Mouse (Mus musculus) lung, embryonic 15.5 days (tissue): ENCODE measurements at regions not wholly inside any gene's neighbourhood (a gene's known extent, or its start where the extent isn't known, plus 50 kb on each side); places are given as distances from the start of the nearest gene placed in this dataset.

Experiments used
- ATAC-seq: fragments of 200-750 bp; cut with Nextera tagmentation; 2 replicates; pipeline ENCODE4 v1.8.0; 2017; ENCODE audit warnings: moderate number of reproducible peaks, borderline replicate concordance; ENCODE audit not compliant: low FRiP score, low TSS enrichment; ENCODE audit errors: extremely low read depth
- H3K27ac ChIP-seq: fragments of 300-500 bp; sonication (generic); 2 replicates; pipeline ENCODE4 v1.5.1; 2015; ENCODE audit warnings: moderate library complexity, mild to moderate bottlenecking, inconsistent platforms
- H3K27me3 ChIP-seq: fragments of 300-500 bp; sonication (generic); 2 replicates; pipeline ENCODE4 v1.6.1; 2015; ENCODE audit warnings: inconsistent platforms
- H3K36me3 ChIP-seq: fragments of 300-500 bp; sonication (generic); 2 replicates; pipeline ENCODE4 v1.6.1; 2015; ENCODE audit warnings: inconsistent platforms
- H3K4me1 ChIP-seq: fragments of 300-500 bp; sonication (generic); 2 replicates; pipeline ENCODE4 v1.6.1; 2015; ENCODE audit warnings: inconsistent platforms
- H3K4me2 ChIP-seq: fragments of 300-500 bp; sonication (generic); 2 replicates; pipeline ENCODE4 v1.6.1; 2015; ENCODE audit warnings: inconsistent platforms, mild to moderate bottlenecking, moderate library complexity
- H3K4me3 ChIP-seq: fragments of 300-500 bp; sonication (generic); 2 replicates; pipeline ENCODE4 v1.5.1; 2015; ENCODE audit warnings: mild to moderate bottlenecking, inconsistent platforms
- H3K9ac ChIP-seq: fragments of 300-500 bp; sonication (generic); 2 replicates; pipeline ENCODE4 v1.6.1; 2015; ENCODE audit warnings: inconsistent platforms
- H3K9me3 ChIP-seq: fragments of 300-500 bp; sonication (generic); 2 replicates; pipeline ENCODE4 v1.6.1; 2016; ENCODE audit warnings: inconsistent platforms
- WGBS: fragments of 180-500 bp; shearing (Covaris S2); methylation state at CpG from one replicate; pipeline ENCODE4 v1.1.7; 2015; 5-methylcytosine and 5-hydroxymethylcytosine counted together

GRCm38 (mm10) chr1:177645897-177646535 is 83.6 kb upstream of the 1700016C15Rik start:
- no peaks in the 10 kb centered on the region for H3K27me3 ChIP-seq
- H3K9me3 ChIP-seq: no peaks in the 10 kb centered on the region
- H3K9ac ChIP-seq: no peak overlapping the region
- 62% methylated on average over 5 of the region's 5 CpGs for WGBS
- H3K4me3 ChIP-seq: no peak overlapping the region
- ATAC-seq: no peak
- no peak overlapping the region for H3K4me2 ChIP-seq
- H3K27ac ChIP-seq: no peak overlapping the region
- H3K36me3 ChIP-seq: no peaks in the 10 kb centered on the region
- H3K4me1 ChIP-seq: peaks cover 12% of the 10 kb centered on the region; the same call in 1 of the 2 replicates

DNA sequence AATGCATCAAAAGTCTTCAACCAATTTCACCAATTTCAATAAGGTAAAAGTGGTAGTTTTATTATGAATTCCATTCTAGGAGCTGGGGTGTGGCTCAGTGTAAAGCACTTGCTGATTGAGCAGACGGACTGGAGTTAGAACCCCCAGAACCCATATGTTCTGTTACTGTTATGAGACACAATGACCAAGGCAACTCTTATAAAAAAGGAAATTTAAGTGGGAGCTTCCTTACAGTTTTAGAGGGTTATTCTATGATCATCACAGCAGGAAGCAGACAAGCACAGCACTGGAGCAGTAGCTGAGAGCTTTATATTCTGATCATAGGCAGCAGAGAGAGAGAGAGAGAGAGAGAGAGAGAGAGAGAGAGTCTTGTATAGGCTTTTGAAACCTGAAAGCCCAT is 81.7 kb upstream of the 1700016C15Rik start:
- Histone ChIP-seq H3K27me3 (no peaks in the 10 kb centered on the region), H3K9ac (no peak overlapping the region), H3K4me2 (no peak overlapping the region), H3K27ac (no peak overlapping the region), H3K36me3 (no peaks in the 10 kb centered on the region), H3K4me1 (peaks cover 8% of the 10 kb centered on the region; the same call in 1 of the 2 replicates), H3K9me3 (no peaks in the 10 kb centered on the region), H3K4me3 (no peak overlapping the region)
- 92% methylated on average over 1 of the region's 1 CpGs for WGBS
- no peak for ATAC-seq

GRCm38 (mm10) chr1:177648974-177649373 is 80.6 kb upstream of the 1700016C15Rik start:
- H3K4me3 ChIP-seq: no peak overlapping the region
- H3K36me3 ChIP-seq: no peaks in the 10 kb centered on the region
- no peak for ATAC-seq
- H3K4me1 ChIP-seq: no peaks in the 10 kb centered on the region
- no peak overlapping the region for H3K4me2 ChIP-seq
- H3K9ac ChIP-seq: no peak overlapping the region
- H3K27ac ChIP-seq: no peak overlapping the region
- no peaks in the 10 kb centered on the region for H3K27me3 ChIP-seq
- H3K9me3 ChIP-seq: no peaks in the 10 kb centered on the region
- WGBS: 50% methylated on average over 4 of the region's 4 CpGs

GRCm38 (mm10) chr1:177651219-177651618 is 78.4 kb upstream of the 1700016C15Rik start:
- no peak for ATAC-seq

GRCm38 (mm10) chr1:177663163-177663562 is 66.5 kb upstream of the 1700016C15Rik start:
- H3K4me3 ChIP-seq: no peak overlapping the region
- no peak overlapping the region for H3K4me2 ChIP-seq
- H3K9me3 ChIP-seq: no peaks in the 10 kb centered on the region
- no peak overlapping the region for H3K9ac ChIP-seq
- H3K27ac ChIP-seq: no peak overlapping the region
- H3K27me3 ChIP-seq: no peaks in the 10 kb centered on the region
- H3K4me1 ChIP-seq: no peaks in the 10 kb centered on the region
- no peaks in the 10 kb centered on the region for H3K36me3 ChIP-seq
- ATAC-seq: no peak
- 75% methylated on average over 7 of the region's 7 CpGs for WGBS

More at GRCm38 (mm10) chr1:177651219-177651618, 78.4 kb upstream of the 1700016C15Rik start:
- no peak overlapping the region for H3K4me2 ChIP-seq
- H3K4me3 ChIP-seq: no peak overlapping the region
- H3K4me1 ChIP-seq: no peaks in the 10 kb centered on the region
- no peak overlapping the region for H3K27ac ChIP-seq
- H3K36me3 ChIP-seq: no peaks in the 10 kb centered on the region
- H3K9me3 ChIP-seq: no peaks in the 10 kb centered on the region
- 64% methylated on average over 5 of the region's 5 CpGs for WGBS
- H3K27me3 ChIP-seq: no peaks in the 10 kb centered on the region
- no peak overlapping the region for H3K9ac ChIP-seq

DNA sequence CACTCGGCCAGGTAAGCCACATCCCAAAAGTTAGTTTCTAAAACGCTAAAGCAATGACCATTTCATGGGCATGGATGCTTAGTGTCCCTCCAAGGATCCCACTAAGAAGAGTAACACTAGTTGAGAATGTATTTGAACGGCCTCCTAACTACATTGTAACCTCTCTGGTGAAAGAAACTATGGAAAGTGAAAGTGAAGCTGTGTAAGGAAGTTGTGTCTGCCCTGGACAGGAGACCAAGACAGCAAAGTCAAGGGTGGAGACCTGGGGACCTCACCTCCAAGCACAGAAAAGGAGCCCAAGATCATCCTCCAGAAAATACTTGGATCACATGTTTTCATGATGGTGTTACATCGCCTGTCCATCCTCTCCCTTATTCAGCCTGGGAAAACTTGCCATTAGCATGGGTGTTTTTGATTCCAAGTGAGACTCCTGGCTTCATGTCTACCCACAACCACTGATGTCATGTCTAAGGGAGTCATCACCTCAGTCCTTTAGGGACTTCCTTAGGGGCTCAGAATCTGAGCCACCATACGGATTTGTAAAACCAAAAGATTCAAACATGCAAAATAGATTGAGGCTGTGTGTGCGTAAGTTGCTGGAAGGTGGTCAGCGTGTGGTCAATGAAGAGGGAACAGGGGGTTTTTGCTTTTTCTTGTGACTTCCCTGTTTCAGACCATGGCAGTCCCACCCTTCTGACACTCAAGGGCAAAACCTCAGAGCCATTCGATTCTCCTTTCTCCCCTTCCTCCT is 62.4 kb upstream of the 1700016C15Rik start:
- 83% methylated on average over 8 of the region's 8 CpGs for WGBS
- no peak for ATAC-seq
- Histone ChIP-seq H3K4me1 (no peaks in the 10 kb centered on the region), H3K4me3 (no peak overlapping the region), H3K27me3 (no peaks in the 10 kb centered on the region), H3K36me3 (no peaks in the 10 kb centered on the region), H3K27ac (no peak overlapping the region), H3K9ac (no peak overlapping the region), H3K9me3 (no peaks in the 10 kb centered on the region), H3K4me2 (no peak overlapping the region)

GRCm38 (mm10) chr1:177670576-177670975 is 59.0 kb upstream of the 1700016C15Rik start:
- H3K4me3 ChIP-seq: no peak overlapping the region
- no peak for ATAC-seq
- no peaks in the 10 kb centered on the region for H3K4me1 ChIP-seq
- no peaks in the 10 kb centered on the region for H3K9me3 ChIP-seq
- WGBS: 85% methylated on average over 1 of the region's 1 CpGs
- H3K27me3 ChIP-seq: no peaks in the 10 kb centered on the region
- no peak overlapping the region for H3K4me2 ChIP-seq
- no peak overlapping the region for H3K9ac ChIP-seq
- no peak overlapping the region for H3K27ac ChIP-seq
- H3K36me3 ChIP-seq: no peaks in the 10 kb centered on the region

DNA sequence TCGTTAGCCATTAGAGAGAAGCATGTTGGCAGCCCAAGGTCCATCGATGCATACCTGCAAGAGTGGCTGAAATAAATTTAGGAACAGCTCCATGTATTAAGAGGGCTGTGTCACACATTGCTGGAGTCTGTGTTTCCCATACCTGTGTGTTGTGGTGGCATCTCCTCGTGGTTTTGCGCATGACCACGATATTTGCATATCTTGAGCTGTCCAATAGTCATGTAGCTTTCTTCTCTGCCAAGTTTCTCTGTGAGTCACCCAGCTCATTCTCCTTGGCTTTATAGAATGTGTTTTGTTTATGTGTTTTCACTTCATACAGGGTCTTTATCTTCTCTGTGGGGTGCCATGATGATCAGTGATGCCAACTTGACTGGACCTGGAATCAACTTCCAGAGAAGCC is 53.0 kb upstream of the 1700016C15Rik start:
- Histone ChIP-seq H3K9ac (no peak overlapping the region), H3K4me1 (no peaks in the 10 kb centered on the region), H3K9me3 (no peaks in the 10 kb centered on the region), H3K27me3 (no peaks in the 10 kb centered on the region), H3K27ac (no peak overlapping the region), H3K36me3 (no peaks in the 10 kb centered on the region), H3K4me3 (no peak overlapping the region), H3K4me2 (no peak overlapping the region)
- WGBS: 92% methylated on average over 5 of the region's 5 CpGs
- ATAC-seq: no peak

DNA sequence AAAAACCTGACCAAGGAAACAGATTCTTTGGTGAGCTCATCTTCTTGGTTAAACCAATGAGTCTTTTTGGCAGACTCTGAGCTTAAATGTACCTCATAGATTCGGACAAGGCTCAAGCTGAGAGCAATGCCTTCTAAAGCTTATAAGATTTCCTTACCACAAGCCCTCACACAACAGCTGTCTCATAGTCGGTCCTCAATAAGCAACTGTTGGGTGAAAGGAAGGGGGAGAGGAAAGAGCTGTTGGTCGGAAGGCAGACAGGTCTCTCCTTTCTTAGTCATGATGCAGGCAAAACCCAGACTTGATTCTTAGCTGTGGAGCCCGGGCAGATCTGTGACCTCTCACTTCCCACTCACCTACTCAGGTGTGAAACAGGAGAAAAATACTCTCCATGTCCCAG is 50.8 kb upstream of the 1700016C15Rik start:
- Histone ChIP-seq H3K36me3 (no peaks in the 10 kb centered on the region), H3K9ac (no peak overlapping the region), H3K9me3 (no peaks in the 10 kb centered on the region), H3K27me3 (no peaks in the 10 kb centered on the region), H3K4me1 (no peaks in the 10 kb centered on the region), H3K4me3 (no peak overlapping the region), H3K4me2 (no peak overlapping the region), H3K27ac (no peak overlapping the region)
- no peak for ATAC-seq
- WGBS: 75% methylated on average over 4 of the region's 4 CpGs
